Mouse (Mus musculus) CH12.LX (cell line): ENCODE results near the gene Wee2.

Experiments used
- POLR2A ChIP-seq: IDR thresholded peaks from 2 replicates; pipeline ENCODE4 v1.6.1; 2011; ENCODE audit warnings: low read depth, mild to moderate bottlenecking, improper control_type of control experiment, low read length
- RCOR1 ChIP-seq: conservative IDR thresholded peaks from 2 replicates; pipeline ENCODE4 v1.6.1; 2012; ENCODE audit warnings: low read depth, mild to moderate bottlenecking, inconsistent platforms, low read length, improper control_type of control experiment

- TF ChIP-seq RCOR1: no peak
- TF ChIP-seq POLR2A: no peak
Observed at GRCm38 (mm10) chr6:40438936-40439335, at the start of gene Wee2.
